Mouse (Mus musculus): ENCODE results near the gene Cntd1. TPM values are rescaled to one million over a fixed set of nuclear protein-coding genes. Genes with fewer than 3 reads are reported as not detected.
"Not testable (repeated sequence)": the region's sequence is repeated elsewhere in the genome, so short reads cannot be mapped to it uniquely, and the experiment has no call there.

Gene Cntd1
- polyA plus RNA-seq, 1 experiment from 2014 or later: 0.38 TPM

DNA sequence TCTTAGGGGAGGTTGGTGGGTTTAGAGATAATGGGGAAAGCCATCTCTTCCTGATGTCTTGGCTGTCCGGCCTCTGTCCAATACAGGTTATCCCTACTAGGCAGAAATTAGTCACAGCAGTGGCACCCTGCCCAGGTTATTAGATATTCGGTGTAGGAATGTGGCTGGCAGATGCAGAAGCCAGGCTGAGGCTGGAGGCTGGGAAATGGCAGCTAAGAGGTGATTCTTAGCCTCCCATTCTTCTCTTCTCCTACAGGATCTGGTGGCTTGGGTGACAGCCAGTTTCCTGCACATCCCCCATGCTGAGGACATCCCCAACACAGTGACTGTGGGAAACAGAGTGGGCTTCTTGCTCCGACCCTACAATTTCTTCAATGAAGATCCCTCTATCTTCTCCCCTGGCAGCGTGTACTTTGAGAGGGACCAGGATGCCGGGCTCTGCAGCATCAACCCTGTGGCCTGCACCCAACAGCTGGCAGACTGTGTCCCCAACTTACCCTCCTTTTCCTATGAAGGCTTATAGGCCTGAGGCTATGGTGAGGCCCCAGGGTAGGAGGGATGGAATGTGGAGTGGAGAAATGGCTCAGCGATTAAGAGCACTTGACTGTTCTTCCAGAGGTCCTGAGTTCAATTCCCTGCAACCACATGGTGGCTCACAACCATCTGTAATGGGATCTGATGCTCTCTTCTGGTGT lies 50.3 kb downstream of the Cntd1 start:
- Histone ChIP-seq H3K9ac (replicated peaks; ENCODE audit: low read length) (no peak overlapping the region), H3K36me3 (ENCODE audit: control insufficient read depth, insufficient read depth, low read length) (peaks cover 23% of the 10 kb centered on the region), H3K4me3 (replicated peaks; ENCODE audit: low read depth, low read length) (no peak overlapping the region), H3K9me3 (ENCODE audit: control insufficient read depth, low read length) (no peaks in the 10 kb centered on the region), H3K27ac (replicated peaks; ENCODE audit: low read depth, low read length) (no peak overlapping the region), H3K27me3 (ENCODE audit: control insufficient read depth, insufficient read depth, low read length) (no peaks in the 10 kb centered on the region), H3K4me2 (ENCODE audit: low read length) (no peak overlapping the region), H3K4me1 (ENCODE audit: control insufficient read depth, insufficient read depth, low read length) (no peaks in the 10 kb centered on the region)
- ATAC-seq (ENCODE audit: low FRiP score, low TSS enrichment) (no peak), DNase-seq (no peak)
- WGBS: 86% methylated on average over 6 of the region's 6 CpGs

- DNase-seq (no peak), ATAC-seq (ENCODE audit: low FRiP score, low TSS enrichment) (no peak)
- Histone ChIP-seq H3K4me1 (ENCODE audit: control insufficient read depth, insufficient read depth, low read length) (no peaks in the 10 kb centered on the region), H3K9me3 (ENCODE audit: control insufficient read depth, low read length) (no peaks in the 10 kb centered on the region), H3K4me2 (ENCODE audit: low read length) (no peak within 1 kb of the TSS), H3K4me3 (replicated peaks; ENCODE audit: low read depth, low read length) (no peak within 1 kb of the TSS), H3K27ac (replicated peaks; ENCODE audit: low read depth, low read length) (no peak within 1 kb of the TSS), H3K27me3 (ENCODE audit: control insufficient read depth, insufficient read depth, low read length) (no peaks in the 10 kb centered on the region), H3K36me3 (ENCODE audit: control insufficient read depth, insufficient read depth, low read length) (peaks cover 10% of the 10 kb centered on the region; the same call in 1 of the 2 replicates), H3K9ac (replicated peaks; ENCODE audit: low read length) (no peak within 1 kb of the TSS)
- WGBS: 71% methylated on average over 7 of the region's 7 CpGs
Observed at GRCm38 (mm10) chr11:101330371-101330924, 51.6 kb downstream of the Cntd1 start, which contains the start of gene Aoc3. Aoc3 (plus strand) TSS chr11:101330605.

DNA sequence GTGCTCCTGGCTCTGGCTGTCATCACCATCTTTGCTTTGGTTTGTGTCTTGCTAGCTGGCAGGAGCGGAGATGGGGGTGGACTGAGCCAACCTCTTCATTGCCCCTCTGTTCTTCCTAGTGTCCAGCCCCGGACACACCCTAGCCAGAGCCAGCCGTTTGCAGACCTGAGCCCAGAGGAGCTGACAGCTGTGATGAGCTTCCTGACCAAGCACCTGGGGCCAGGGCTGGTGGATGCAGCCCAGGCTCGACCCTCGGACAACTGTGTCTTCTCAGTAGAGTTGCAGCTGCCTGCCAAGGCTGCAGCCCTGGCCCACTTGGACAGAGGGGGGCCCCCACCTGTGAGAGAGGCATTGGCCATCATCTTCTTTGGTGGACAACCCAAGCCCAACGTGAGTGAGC lies 52.1 kb downstream of the Cntd1 start:
- H3K4me1 ChIP-seq (ENCODE audit: control insufficient read depth, insufficient read depth, low read length); H3K9me3 ChIP-seq (ENCODE audit: control insufficient read depth, low read length); H3K9ac ChIP-seq (replicated peaks; ENCODE audit: low read length); DNase-seq; H3K27ac ChIP-seq (replicated peaks; ENCODE audit: low read depth, low read length); H3K4me3 ChIP-seq (replicated peaks; ENCODE audit: low read depth, low read length); ATAC-seq (ENCODE audit: low FRiP score, low TSS enrichment); H3K36me3 ChIP-seq (ENCODE audit: control insufficient read depth, insufficient read depth, low read length); H3K4me2 ChIP-seq (ENCODE audit: low read length); H3K27me3 ChIP-seq (ENCODE audit: control insufficient read depth, insufficient read depth, low read length): not testable (repeated sequence)
- 84% methylated on average over 6 of the region's 6 CpGs for WGBS

DNA sequence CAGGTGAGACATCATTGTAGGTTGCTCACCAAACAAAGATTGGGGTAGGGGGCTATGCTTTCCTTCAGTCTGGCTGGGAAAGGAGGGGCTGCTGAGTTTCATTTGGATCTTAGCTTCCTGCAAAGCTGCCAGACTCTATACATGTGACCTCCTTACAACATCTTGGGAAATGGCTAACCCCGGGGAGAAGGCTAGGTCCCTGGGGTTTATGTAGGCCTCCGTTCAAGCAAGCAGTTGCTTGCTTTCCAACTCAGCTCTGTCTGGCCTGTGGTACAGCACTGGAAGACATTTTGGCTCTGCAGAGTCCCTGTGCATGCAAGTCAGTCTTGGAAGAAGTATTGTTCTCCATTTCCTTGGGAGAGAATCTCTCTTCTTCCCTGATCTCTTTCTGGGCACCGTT lies 53.7 kb downstream of the Cntd1 start:
- no peaks in the 10 kb centered on the region for H3K27me3 ChIP-seq (ENCODE audit: control insufficient read depth, insufficient read depth, low read length)
- DNase-seq: no peak
- H3K36me3 ChIP-seq (ENCODE audit: control insufficient read depth, insufficient read depth, low read length): no peaks in the 10 kb centered on the region
- H3K4me1 ChIP-seq (ENCODE audit: control insufficient read depth, insufficient read depth, low read length): peaks cover 3% of the 10 kb centered on the region; the same call in 1 of the 2 replicates
- no peak overlapping the region for H3K9ac ChIP-seq (replicated peaks; ENCODE audit: low read length)
- H3K9me3 ChIP-seq (ENCODE audit: control insufficient read depth, low read length): no peaks in the 10 kb centered on the region
- no peak overlapping the region for H3K27ac ChIP-seq (replicated peaks; ENCODE audit: low read depth, low read length)
- H3K4me2 ChIP-seq (ENCODE audit: low read length): no peak overlapping the region
- WGBS: 89% methylated on average over 3 of the region's 3 CpGs
- H3K4me3 ChIP-seq (replicated peaks; ENCODE audit: low read depth, low read length): no peak overlapping the region
- no peak for ATAC-seq (ENCODE audit: low FRiP score, low TSS enrichment)

DNA sequence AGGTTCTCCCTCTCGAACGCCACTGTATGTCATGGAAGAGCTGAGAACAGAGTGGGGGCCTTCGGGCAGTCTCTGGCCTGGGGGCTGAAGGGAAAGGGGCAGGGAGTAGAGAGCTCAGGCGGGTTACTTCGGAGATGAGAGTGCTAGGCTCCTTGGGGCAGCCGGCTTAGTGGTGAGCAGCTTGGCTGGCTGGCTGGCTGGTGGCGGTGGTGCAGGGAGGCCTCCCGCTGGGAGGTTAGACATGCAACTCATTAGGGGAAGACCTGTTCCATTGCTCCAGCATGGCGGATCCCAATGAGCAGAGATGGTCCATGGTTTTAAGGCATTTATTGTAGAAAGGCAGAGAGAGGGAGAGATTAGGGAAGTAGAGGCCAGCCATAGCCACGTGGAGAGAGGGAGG lies 55.2 kb downstream of the Cntd1 start:
- no peak overlapping the region for H3K4me3 ChIP-seq (replicated peaks; ENCODE audit: low read depth, low read length)
- WGBS: 13% methylated on average over 10 of the region's 10 CpGs
- H3K4me2 ChIP-seq (ENCODE audit: low read length): no peak overlapping the region
- DNase-seq (no peak), ATAC-seq (ENCODE audit: low FRiP score, low TSS enrichment) (no peak)
- no peaks in the 10 kb centered on the region for H3K27me3 ChIP-seq (ENCODE audit: control insufficient read depth, insufficient read depth, low read length)
- peaks cover 13% of the 10 kb centered on the region; the same call in 1 of the 2 replicates for H3K4me1 ChIP-seq (ENCODE audit: control insufficient read depth, insufficient read depth, low read length)
- H3K27ac ChIP-seq (replicated peaks; ENCODE audit: low read depth, low read length): no peak overlapping the region
- no peaks in the 10 kb centered on the region for H3K36me3 ChIP-seq (ENCODE audit: control insufficient read depth, insufficient read depth, low read length)
- no peak overlapping the region for H3K9ac ChIP-seq (replicated peaks; ENCODE audit: low read length)
- no peaks in the 10 kb centered on the region for H3K9me3 ChIP-seq (ENCODE audit: control insufficient read depth, low read length)

DNA sequence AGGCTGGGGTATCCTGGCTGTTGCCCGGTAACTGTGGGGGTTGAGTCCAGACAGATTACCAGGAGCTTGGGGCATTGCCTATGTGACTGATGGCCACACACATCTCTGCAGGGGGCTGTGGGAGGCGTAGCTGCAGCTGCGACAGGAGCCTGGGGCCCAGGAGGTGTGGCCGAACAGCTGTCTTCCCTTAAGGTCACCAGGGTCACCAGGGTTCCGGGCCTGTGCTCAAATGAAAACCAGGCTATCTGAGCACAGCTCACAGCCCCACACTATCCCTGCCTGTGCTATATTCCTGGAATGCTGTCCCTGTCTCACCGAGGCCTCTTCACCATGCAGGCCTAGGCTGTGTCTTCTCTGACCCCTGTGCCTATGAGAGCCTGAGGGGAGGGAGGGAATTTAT lies 55.7 kb downstream of the Cntd1 start:
- ATAC-seq (ENCODE audit: low FRiP score, low TSS enrichment): no peak
- 4% methylated on average over 6 of the region's 6 CpGs for WGBS
- no peak overlapping the region for H3K9ac ChIP-seq (replicated peaks; ENCODE audit: low read length)
- peaks cover 13% of the 10 kb centered on the region; the same call in 1 of the 2 replicates for H3K4me1 ChIP-seq (ENCODE audit: control insufficient read depth, insufficient read depth, low read length)
- no peaks in the 10 kb centered on the region for H3K36me3 ChIP-seq (ENCODE audit: control insufficient read depth, insufficient read depth, low read length)
- H3K4me3 ChIP-seq (replicated peaks; ENCODE audit: low read depth, low read length): no peak overlapping the region
- no peaks in the 10 kb centered on the region for H3K9me3 ChIP-seq (ENCODE audit: control insufficient read depth, low read length)
- H3K27me3 ChIP-seq (ENCODE audit: control insufficient read depth, insufficient read depth, low read length): no peaks in the 10 kb centered on the region
- DNase-seq: no peak
- H3K4me2 ChIP-seq (ENCODE audit: low read length): no peak overlapping the region
- H3K27ac ChIP-seq (replicated peaks; ENCODE audit: low read depth, low read length): no peak overlapping the region

DNA sequence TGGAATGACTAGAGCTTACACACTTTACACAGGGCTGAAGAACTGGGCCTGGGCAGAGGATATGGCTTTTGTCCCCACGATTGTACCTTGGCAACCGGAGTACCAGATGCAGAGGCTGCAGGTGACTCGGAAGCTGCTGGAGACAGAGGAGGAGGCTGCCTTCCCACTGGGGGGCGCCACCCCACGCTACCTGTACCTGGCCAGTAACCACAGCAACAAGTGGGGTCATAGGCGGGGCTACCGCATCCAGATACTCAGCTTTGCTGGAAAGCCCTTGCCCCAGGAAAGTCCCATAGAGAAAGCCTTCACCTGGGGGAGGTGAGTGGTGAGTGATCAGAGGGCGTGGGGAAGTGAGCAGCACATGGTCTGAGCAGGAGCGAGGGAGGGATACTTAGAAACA lies 56.9 kb downstream of the Cntd1 start:
- Histone ChIP-seq H3K9me3 (ENCODE audit: control insufficient read depth, low read length) (no peaks in the 10 kb centered on the region), H3K36me3 (ENCODE audit: control insufficient read depth, insufficient read depth, low read length) (no peaks in the 10 kb centered on the region), H3K4me2 (ENCODE audit: low read length) (no peak overlapping the region), H3K9ac (replicated peaks; ENCODE audit: low read length) (no peak overlapping the region), H3K27me3 (ENCODE audit: control insufficient read depth, insufficient read depth, low read length) (no peaks in the 10 kb centered on the region), H3K27ac (replicated peaks; ENCODE audit: low read depth, low read length) (no peak overlapping the region), H3K4me3 (replicated peaks; ENCODE audit: low read depth, low read length) (no peak overlapping the region), H3K4me1 (ENCODE audit: control insufficient read depth, insufficient read depth, low read length) (peaks cover 13% of the 10 kb centered on the region; the same call in 1 of the 2 replicates)
- ATAC-seq (ENCODE audit: low FRiP score, low TSS enrichment): no peak
- 84% methylated on average over 9 of the region's 9 CpGs for WGBS
- no peak for DNase-seq

- H3K4me3 ChIP-seq (replicated peaks; ENCODE audit: low read depth, low read length): peak overlapping the region; percentile 29
- H3K27me3 ChIP-seq (ENCODE audit: control insufficient read depth, insufficient read depth, low read length): no peaks in the 10 kb centered on the region
- H3K9me3 ChIP-seq (ENCODE audit: control insufficient read depth, low read length): no peaks in the 10 kb centered on the region
- H3K9ac ChIP-seq (replicated peaks; ENCODE audit: low read length): peak overlapping the region; percentile 27; the same call in 1 of the 2 replicates
- H3K27ac ChIP-seq (replicated peaks; ENCODE audit: low read depth, low read length): peak overlapping the region; percentile 67
- ATAC-seq (ENCODE audit: low FRiP score, low TSS enrichment) (peak; percentile 74; the same call in 1 of the 2 replicates), DNase-seq (peak; percentile 78)
- H3K4me2 ChIP-seq (ENCODE audit: low read length): peak overlapping the region; percentile 57
- peaks cover 13% of the 10 kb centered on the region; the same call in 1 of the 2 replicates for H3K4me1 ChIP-seq (ENCODE audit: control insufficient read depth, insufficient read depth, low read length)
- no peaks in the 10 kb centered on the region for H3K36me3 ChIP-seq (ENCODE audit: control insufficient read depth, insufficient read depth, low read length)
- WGBS: 1% methylated on average over 9 of the region's 9 CpGs
Observed at GRCm38 (mm10) chr11:101338123-101338760, 59.4 kb downstream of the Cntd1 start.
